Mouse (Mus musculus) spleen, adult 2 months (tissue): Measurements from ENCODE around the gene Zfp830.

Experiments
- CTCF ChIP-seq: fragments of 200-500 bp; IDR thresholded peaks from 2 replicates; pipeline ENCODE4 v1.5.1; 2011; ENCODE audit warnings: mild to moderate bottlenecking, inconsistent platforms; ENCODE audit not compliant: insufficient read depth, insufficient read length, insufficient replicate concordance; ENCODE audit errors: extremely low read depth
- POLR2A ChIP-seq: fragments of 200-500 bp; IDR thresholded peaks from 2 replicates; pipeline ENCODE4 v1.6.1; 2011; ENCODE audit warnings: low read depth, low read length, inconsistent platforms

- no peak for TF ChIP-seq POLR2A
- peak; percentile 45; the same call in 1 of the 2 replicates for TF ChIP-seq CTCF
These were observed 18.0 kb upstream of the Zfp830 start for GRCm38 (mm10) chr11:82746138-82746537.
